In genomic region chr13:10210522-10211244, GRCm38 (mm10) we compare ENCODE assay signal across 18 mouse cellular contexts.
DNase-seq lines count a peak whose midpoint lies in the region; ATAC-seq lines count a peak whose summit lies in the region.
"Had no signal": no experiment of that assay in that cellular context is flagged by ENCODE, and none has a peak within 500 bp of the region (broad histone marks: within the 10 kb centered on the region; RNA-seq: fewer than 3 reads in every experiment).

No protein-coding gene starts in this region.

- intact Hi-C loops in gastrocnemius, postnatal 36 days (cut with DNase I), result no loop called here

- peak; percentile 57; the same call in 1 of the 2 replicates for ATAC-seq in frontal cortex, adult (ENCODE audit: low TSS enrichment)
- ATAC-seq in granulocyte monocyte progenitor cell, adult 5-6 weeks (replicated peaks; ENCODE audit: poor library complexity, severe bottlenecking), result peak; percentile 97
- ATAC-seq: forebrain, embryonic 14.5 days; hindbrain, embryonic 16.5 days; intestine, embryonic 16.5 days had no signal

- DNase-seq in frontal cortex, postnatal 36 days (ENCODE audit: low spot score in 2 of 2), result no peak
- DNase-seq in CD4-positive, CD25-positive, alpha-beta regulatory T cell, adult 2 months (ENCODE audit: low read depth, low spot score), result peak; percentile 46
- DNase-seq in naive thymus-derived CD4-positive, alpha-beta T cell, adult 2 months (ENCODE audit: low read depth), result peak; percentile 50
- DNase-seq in gastrocnemius, postnatal 36 days, result no peak
- DNase-seq in cerebellum, postnatal 10 days, result no peak
- DNase-seq: adrenal gland, adult 8-10 months; cerebellum, adult 2 months; cerebellum, postnatal 36 days; gastrocnemius, postnatal 14 days; heart, postnatal 4 days; kidney, postnatal 10 days; left cerebral cortex, postnatal 4 days; thymus, postnatal 36 days had no signal

Comparison
In these comparisons a context has a peak if more than half of its experiments do, and no peak if none do; other contexts are left out.
1. DNase-seq: peak in CD4-positive, CD25-positive, alpha-beta regulatory T cell, adult 2 months (single experiment) and naive thymus-derived CD4-positive, alpha-beta T cell, adult 2 months (single experiment); none in frontal cortex, postnatal 36 days (0 of 2), gastrocnemius, postnatal 36 days (0 of 2) and cerebellum, postnatal 10 days (0 of 2).